ENCODE assay signal across 8 mouse cellular contexts in the genomic region with DNA sequence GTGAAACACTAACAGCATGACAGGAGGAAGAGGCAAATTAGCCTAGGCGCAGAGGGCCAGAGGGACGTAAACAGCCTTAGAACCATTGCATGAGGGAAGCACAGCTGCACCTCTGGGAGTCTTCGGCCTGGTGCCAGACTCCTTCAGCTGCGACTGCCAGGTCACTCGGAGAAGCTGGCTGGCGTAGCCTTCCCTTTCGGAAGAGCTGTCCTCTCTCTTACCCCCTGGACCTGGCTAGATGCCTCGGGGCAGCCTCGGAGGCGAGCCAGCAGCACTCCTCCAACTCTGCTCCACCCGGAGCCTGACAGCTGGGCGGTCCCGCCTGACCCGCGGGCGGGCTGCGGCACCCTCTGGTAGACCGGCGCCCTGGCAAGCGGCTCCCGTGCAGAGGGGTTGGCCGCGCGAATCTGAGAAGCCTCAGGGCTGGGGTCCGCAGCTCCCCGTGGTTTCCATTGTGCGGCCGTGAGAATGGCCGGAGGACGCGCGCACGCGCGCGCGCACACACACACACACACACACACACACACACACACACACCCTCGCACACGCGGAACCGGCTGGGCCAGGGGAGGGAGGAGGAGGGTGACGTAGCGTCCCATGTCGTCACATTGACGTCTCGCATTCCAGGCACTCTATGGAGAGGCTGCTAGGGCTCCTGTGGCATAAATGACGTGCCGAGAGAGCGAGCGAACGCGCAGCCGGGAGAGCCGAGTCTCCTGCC. TPM values are rescaled to one million over a fixed set of nuclear protein-coding genes. Genes with fewer than 3 reads are reported as not detected.
DNase-seq lines count a peak whose midpoint lies in the region; ATAC-seq and TF ChIP-seq lines count a peak whose summit lies in the region.

Gene Nr4a3 (plus strand): TSS at position 663 of the 721 bp plus-strand sequence.

- peak within 1 kb of the TSS; percentile 65 for H3K4me3 ChIP-seq in embryonic facial prominence, embryonic 13.5 days
- peak within 1 kb of the TSS; percentile 72 for H3K4me3 ChIP-seq in heart, adult 2 months
- H3K4me3 ChIP-seq in limb, embryonic 12.5 days (replicated peaks), result peak within 1 kb of the TSS; percentile 66
- H3K4me3 ChIP-seq in midbrain, embryonic 14.5 days (replicated peaks; ENCODE audit: low read depth, low read length), result peak within 1 kb of the TSS; percentile 71

- intact Hi-C loops in heart, adult 2 months (cut with DNase I), result loop anchor here (2.0 to 5.0 kb wide), 2 partner anchors 80 to 467 kb away; partner anchors contain the start of gene Stx17

- H3K27me3 ChIP-seq in embryonic facial prominence, embryonic 13.5 days, result peaks cover 37% of the 10 kb centered on the region
- H3K27me3 ChIP-seq in heart, adult 2 months (ENCODE audit: control insufficient read depth, insufficient read depth, low read length), result no peaks in the 10 kb centered on the region; the same call in 1 of the 2 replicates
- peaks cover 45% of the 10 kb centered on the region for H3K27me3 ChIP-seq in limb, embryonic 12.5 days
- peaks cover 31% of the 10 kb centered on the region for H3K27me3 ChIP-seq in midbrain, embryonic 14.5 days (ENCODE audit: control insufficient read depth, insufficient read depth, low read length)

- TF ChIP-seq CTCF in heart, adult 2 months (IDR thresholded peaks at IDR 0.05), result peak; percentile 53

- no peaks in the 10 kb centered on the region for H3K36me3 ChIP-seq in embryonic facial prominence, embryonic 13.5 days
- no peaks in the 10 kb centered on the region for H3K36me3 ChIP-seq in heart, adult 2 months (ENCODE audit: control insufficient read depth, insufficient read depth, low read length)
- H3K36me3 ChIP-seq in limb, embryonic 12.5 days, result no peaks in the 10 kb centered on the region
- H3K36me3 ChIP-seq in midbrain, embryonic 14.5 days (ENCODE audit: control insufficient read depth, insufficient read depth, low read length), result no peaks in the 10 kb centered on the region

- peak within 1 kb of the TSS; percentile 76 for H3K9ac ChIP-seq in embryonic facial prominence, embryonic 13.5 days
- peak within 1 kb of the TSS; percentile 74 for H3K9ac ChIP-seq in heart, adult 2 months (ENCODE audit: low read depth, low read length)
- H3K9ac ChIP-seq in limb, embryonic 12.5 days (replicated peaks), result peak within 1 kb of the TSS; percentile 68
- peak within 1 kb of the TSS; percentile 72 for H3K9ac ChIP-seq in midbrain, embryonic 14.5 days (replicated peaks; ENCODE audit: low read length)

- peak within 1 kb of the TSS; percentile 98 for H3K4me2 ChIP-seq in embryonic facial prominence, embryonic 13.5 days
- H3K4me2 ChIP-seq in limb, embryonic 12.5 days, result peak within 1 kb of the TSS; percentile 99
- H3K4me2 ChIP-seq in midbrain, embryonic 14.5 days (ENCODE audit: low read length), result peak within 1 kb of the TSS; percentile 99

- DNase-seq in 3T3-L1 (ENCODE audit: low read depth, low spot score), result peak; percentile 82
- peak; percentile 52 to 68 for DNase-seq in adrenal gland, postnatal 4 days (ENCODE audit: low spot score in 2 of 2)
- DNase-seq in heart, adult 2 months, result peak; percentile 93 to 95
- DNase-seq in kidney, adult 8-10 months, result peak; percentile 90
- DNase-seq in midbrain, embryonic 14.5 days, result peak; percentile 95
- peak; percentile 70 for DNase-seq in spleen, adult 12 weeks (ENCODE audit: low spot score)

- TF ChIP-seq POLR2A in heart, adult 2 months (IDR thresholded peaks at IDR 0.05; ENCODE audit: insufficient read depth, low read depth, low read length), result peak; percentile 82

- peak; percentile 62; the same call in 1 of the 2 replicates for TF ChIP-seq EP300 in heart, adult 2 months (IDR thresholded peaks at IDR 0.05; ENCODE audit: insufficient read depth, low read depth, low read length)

- H3K4me1 ChIP-seq in embryonic facial prominence, embryonic 13.5 days, result peaks cover 47% of the 10 kb centered on the region
- H3K4me1 ChIP-seq in heart, adult 2 months (ENCODE audit: control insufficient read depth, insufficient read depth, low read length), result no peaks in the 10 kb centered on the region; the same call in 1 of the 2 replicates
- H3K4me1 ChIP-seq in limb, embryonic 12.5 days (replicated peaks), result peaks cover 46% of the 10 kb centered on the region
- peaks cover 37% of the 10 kb centered on the region for H3K4me1 ChIP-seq in midbrain, embryonic 14.5 days (ENCODE audit: control insufficient read depth, insufficient read depth, low read length)

- no peaks in the 10 kb centered on the region for H3K9me3 ChIP-seq in embryonic facial prominence, embryonic 13.5 days
- no peaks in the 10 kb centered on the region for H3K9me3 ChIP-seq in limb, embryonic 12.5 days
- H3K9me3 ChIP-seq in midbrain, embryonic 14.5 days (ENCODE audit: control insufficient read depth, low read length), result no peaks in the 10 kb centered on the region

- peak within 1 kb of the TSS; percentile 77 for H3K27ac ChIP-seq in embryonic facial prominence, embryonic 13.5 days
- peak within 1 kb of the TSS; percentile 98 for H3K27ac ChIP-seq in heart, adult 2 months
- peak within 1 kb of the TSS; percentile 62; the same call in 1 of the 2 replicates for H3K27ac ChIP-seq in limb, embryonic 12.5 days
- peak within 1 kb of the TSS; percentile 89 for H3K27ac ChIP-seq in midbrain, embryonic 14.5 days (replicated peaks; ENCODE audit: low read depth, low read length)

- WGBS in embryonic facial prominence, embryonic 13.5 days, result under 1% methylated on average over 47 of the region's 54 CpGs
- WGBS in heart, adult 2 months, result under 1% methylated on average over 54 of the region's 54 CpGs
- WGBS in limb, embryonic 12.5 days, result under 1% methylated on average over 38 of the region's 54 CpGs
- WGBS in midbrain, embryonic 14.5 days, result under 1% methylated on average over 46 of the region's 54 CpGs

- ATAC-seq in embryonic facial prominence, embryonic 13.5 days (ENCODE audit: insufficient number of reproducible peaks, insufficient read depth, low FRiP score, low TSS enrichment, low read depth), result peak; percentile 62
- ATAC-seq in limb, embryonic 12.5 days (ENCODE audit: insufficient number of reproducible peaks, insufficient read depth, low FRiP score, low TSS enrichment, low read depth), result peak; percentile 58
- ATAC-seq in midbrain, embryonic 14.5 days (ENCODE audit: low FRiP score, low TSS enrichment), result peak; percentile 81

- H3K79me2 ChIP-seq in heart, adult 2 months (replicated peaks; ENCODE audit: control insufficient read depth, insufficient read depth, low read length), result no peaks in the 10 kb centered on the region

RNA-seq across cellular contexts. Expression of gene Nr4a3, which starts in this region (rescaled TPM):
- 10 to 100 TPM; 31.5 to 36.2 TPM for total RNA-seq in adrenal gland, postnatal 4 days (2021)
- 1.0 TPM in 2 replicates for polyA plus RNA-seq in embryonic facial prominence, embryonic 13.5 days (2015; fragmentation: Nextera tagmentation; extraction: Ambion mirVana)
- 1 to 10 TPM; 5.3 to 6.7 TPM for total RNA-seq in heart, adult 2 months (2021)
- polyA plus RNA-seq in heart, adult 2 months (2012; rRNA removed), result 0.73 and 1.7 TPM in 2 replicates
- 0.11 and 0.28 TPM in 2 replicates for polyA plus RNA-seq in limb, embryonic 12.5 days (2016; fragmentation: Nextera tagmentation; extraction: Ambion mirVana)
- 1.1 and 1.4 TPM in 2 replicates for polyA plus RNA-seq in midbrain, embryonic 14.5 days (2014; fragmentation: Nextera tagmentation; extraction: Ambion mirVana)

Comparison
In these comparisons a context has a peak if more than half of its experiments do, and no peak if none do; other contexts are left out.
1. Peak in every context shown above with its lines: DNase-seq, ATAC-seq, H3K4me3 ChIP-seq and H3K27ac ChIP-seq.
2. RNA of gene Nr4a3 (total RNA-seq): 31.5 to 36.2 TPM in adrenal gland, postnatal 4 days; 5.3 to 6.7 TPM in heart, adult 2 months; every median in the first group is over 4 times any median in the second.
3. Peak in ATAC-seq, H3K4me3 ChIP-seq, H3K27ac ChIP-seq, H3K9ac ChIP-seq and H3K4me2 ChIP-seq in limb, embryonic 12.5 days; RNA of the gene not detected or under 1 TPM.